Mouse (Mus musculus) embryonic facial prominence, embryonic 11.5 days (tissue): Measurements from ENCODE around the gene C1s2. TPM values are rescaled to one million over a fixed set of nuclear protein-coding genes. Genes with fewer than 3 reads are reported as not detected.
"Not testable (repeated sequence)": the region's sequence is repeated elsewhere in the genome, so short reads cannot be mapped to it uniquely, and the experiment has no call there.

Source experiments
- ATAC-seq: fragments of 200-750 bp; cut with Nextera tagmentation; replicated peaks from 2 replicates; pipeline ENCODE4 v1.8.0; 2017; ENCODE audit warnings: low read depth; ENCODE audit not compliant: insufficient number of reproducible peaks, low FRiP score, low TSS enrichment
- DNase-seq: peaks from one replicate; pipeline ENCODE4 v3.0.0-alpha.2; 2015; ENCODE audit warnings: low spot score
- H3K27ac ChIP-seq: fragments of 300-500 bp; sonication (generic); replicated peaks from 2 replicates; pipeline ENCODE4 v1.5.1; 2014; ENCODE audit warnings: mild to moderate bottlenecking, low read depth, low read length, control low read depth
- H3K27me3 ChIP-seq: fragments of 300-500 bp; sonication (generic); 2 replicates; pipeline ENCODE4 v1.6.1; 2014; ENCODE audit warnings: mild to moderate bottlenecking, low read length, moderate library complexity, mixed read lengths; ENCODE audit not compliant: control insufficient read depth, insufficient read depth
- H3K36me3 ChIP-seq: fragments of 300-500 bp; sonication (generic); replicated peaks from 2 replicates; pipeline ENCODE4 v1.6.1; 2014; ENCODE audit warnings: low read depth, mild to moderate bottlenecking, low read length, moderate library complexity, mixed read lengths; ENCODE audit not compliant: control insufficient read depth, insufficient read depth
- H3K4me1 ChIP-seq: fragments of 300-500 bp; sonication (generic); 2 replicates; pipeline ENCODE4 v1.6.1; 2014; ENCODE audit warnings: low read length, mixed read lengths; ENCODE audit not compliant: control insufficient read depth, insufficient read depth
- H3K4me2 ChIP-seq: fragments of 300-500 bp; sonication (generic); 2 replicates; pipeline ENCODE4 v1.6.1; 2014; ENCODE audit warnings: low read depth, mild to moderate bottlenecking, control low read depth, low read length, moderate library complexity
- H3K4me3 ChIP-seq: fragments of 300-500 bp; sonication (generic); 2 replicates; pipeline ENCODE4 v1.5.1; 2014; ENCODE audit warnings: low read depth, low read length, control low read depth
- H3K9ac ChIP-seq: fragments of 300-500 bp; sonication (generic); replicated peaks from 2 replicates; pipeline ENCODE4 v1.6.1; 2014; ENCODE audit warnings: mild to moderate bottlenecking, control low read depth, low read length
- H3K9me3 ChIP-seq: fragments of 300-500 bp; sonication (generic); replicated peaks from 2 replicates; pipeline ENCODE4 v1.6.1; 2016; ENCODE audit warnings: mild to moderate bottlenecking, low read length, inconsistent platforms, mixed read lengths; ENCODE audit not compliant: control insufficient read depth
- WGBS: fragments of 180-500 bp; shearing (Covaris S2); extraction: QIAGEN DNeasy Blood & Tissue Kit; methylation state at CpG from one replicate; pipeline ENCODE4 v1.1.7; 2014; 5-methylcytosine and 5-hydroxymethylcytosine counted together
- polyA plus RNA-seq: library from polyadenylated mRNA; unstranded; fragments of >200 nt; fragmentation: Nextera tagmentation; extraction: Ambion mirVana; gene quantifications from 2 replicates; pipeline ENCODE4 v1.2.1, GENCODE M21; 2014

C1s2 gene
- polyA plus RNA-seq, 1 experiment from 2014 or later = not detected

GRCm38 (mm10) chr6:124584935-124585334, 51.0 kb downstream of the C1s2 start:
- Histone ChIP-seq H3K4me1 (no peaks in the 10 kb centered on the region), H3K27me3 (no peaks in the 10 kb centered on the region), H3K4me3 (no peak overlapping the region), H3K9me3 (no peaks in the 10 kb centered on the region), H3K9ac (no peak overlapping the region), H3K27ac (no peak overlapping the region), H3K4me2 (no peak overlapping the region), H3K36me3 (no peaks in the 10 kb centered on the region)
- WGBS = 75% methylated on average over 3 of the region's 3 CpGs
- no peak for DNase-seq
- ATAC-seq = no peak

- Histone ChIP-seq H3K36me3 (no peaks in the 10 kb centered on the region), H3K4me2 (no peak overlapping the region), H3K27me3 (no peaks in the 10 kb centered on the region), H3K9ac (no peak overlapping the region), H3K4me1 (no peaks in the 10 kb centered on the region), H3K9me3 (no peaks in the 10 kb centered on the region), H3K27ac (no peak overlapping the region), H3K4me3 (no peak overlapping the region)
- 100% methylated on average over 1 of the region's 1 CpGs for WGBS
- ATAC-seq (no peak), DNase-seq (no peak)
Observed at GRCm38 (mm10) chr6:124582231-124582630, 53.7 kb downstream of the C1s2 start.

GRCm38 (mm10) chr6:124580155-124580554, 55.7 kb downstream of the C1s2 start:
- H3K4me3 ChIP-seq, H3K27me3 ChIP-seq, H3K4me2 ChIP-seq, H3K27ac ChIP-seq, H3K9ac ChIP-seq, H3K36me3 ChIP-seq, H3K4me1 ChIP-seq, H3K9me3 ChIP-seq, DNase-seq, ATAC-seq: not testable (repeated sequence)
- 86% methylated on average over 6 of the region's 7 CpGs for WGBS

GRCm38 (mm10) chr6:124575155-124575678, 60.7 kb downstream of the C1s2 start:
- H3K9me3 ChIP-seq, H3K27me3 ChIP-seq, H3K4me3 ChIP-seq, H3K4me2 ChIP-seq, H3K27ac ChIP-seq, DNase-seq, H3K36me3 ChIP-seq, ATAC-seq, H3K4me1 ChIP-seq, H3K9ac ChIP-seq: not testable (repeated sequence)
- 97% methylated on average over 3 of the region's 3 CpGs for WGBS

Other genes with a start within 250 kb of the C1s2 start
- 37.6 and 38.5 TPM in 2 replicates for gene Pex5, start 221.0 kb downstream of the C1s2 start, polyA plus RNA-seq
- gene Clstn3, start 171.3 kb downstream of the C1s2 start, polyA plus RNA-seq = 6.3 and 6.4 TPM in 2 replicates
- 0.29 and 0.38 TPM in 2 replicates for gene C1rl, start 143.0 kb downstream of the C1s2 start, polyA plus RNA-seq
- 0.08 and 0.20 TPM in 2 replicates for gene C1ra, start 123.7 kb downstream of the C1s2 start, polyA plus RNA-seq
- 0.29 and 1.2 TPM in 2 replicates for gene C1s1, start 93.7 kb downstream of the C1s2 start, polyA plus RNA-seq
- not detected in 2 replicates for gene C1rb, start 65.8 kb downstream of the C1s2 start, polyA plus RNA-seq
- 33.4 and 43.6 TPM in 2 replicates for gene Lpcat3, start 26.9 kb upstream of the C1s2 start, polyA plus RNA-seq
- 251 and 254 TPM in 2 replicates for gene Emg1, start 76.1 kb upstream of the C1s2 start, polyA plus RNA-seq
- gene Phb2, start 76.3 kb upstream of the C1s2 start, polyA plus RNA-seq = 371 and 375 TPM in 2 replicates
- 6.0 and 11.2 TPM in 2 replicates for gene Ptpn6, start 102.6 kb upstream of the C1s2 start, polyA plus RNA-seq
- gene Grcc10, start 105.3 kb upstream of the C1s2 start, polyA plus RNA-seq = 518 and 553 TPM in 2 replicates
- not detected in 2 replicates for gene Gm45234, start 119.9 kb upstream of the C1s2 start, polyA plus RNA-seq
- gene Atn1, start 120.4 kb upstream of the C1s2 start, polyA plus RNA-seq = 9.0 and 9.6 TPM in 2 replicates
- 4.3 and 4.5 TPM in 2 replicates for gene Eno2, start 133.6 kb upstream of the C1s2 start, polyA plus RNA-seq
- gene Lrrc23, start 143.6 kb upstream of the C1s2 start, polyA plus RNA-seq = 0.29 and 0.97 TPM in 2 replicates
- 4.7 and 4.8 TPM in 2 replicates for gene Spsb2, start 172.6 kb upstream of the C1s2 start, polyA plus RNA-seq
- gene Tpi1, start 178.2 kb upstream of the C1s2 start, polyA plus RNA-seq = 721 and 787 TPM in 2 replicates
- 128 and 133 TPM in 2 replicates for gene Usp5, start 193.4 kb upstream of the C1s2 start, polyA plus RNA-seq
- 210 and 212 TPM in 2 replicates for gene Cdca3, start 193.5 kb upstream of the C1s2 start, polyA plus RNA-seq
- gene Gnb3, start 204.2 kb upstream of the C1s2 start, polyA plus RNA-seq = 0.27 and 0.56 TPM in 2 replicates
- gene P3h3, start 221.7 kb upstream of the C1s2 start, polyA plus RNA-seq = 14.7 and 18.5 TPM in 2 replicates
- gene Gpr162, start 227.9 kb upstream of the C1s2 start, polyA plus RNA-seq = 0.59 and 0.72 TPM in 2 replicates